Mouse (Mus musculus): ENCODE results near the gene Tspear. TPM values are rescaled to one million over a fixed set of nuclear protein-coding genes. Genes with fewer than 3 reads are reported as not detected.

Tspear gene
- total and polyA plus RNA-seq, 3 experiments = 1.8 to 3.8 TPM; not detected in 1

GRCm38 (mm10) chr10:77724855-77725254, 38.5 kb downstream of the Tspear start:
- Histone ChIP-seq H3K27me3 (ENCODE audit: control insufficient read depth in 1 of 2, insufficient read depth in 2 of 2, low read length in 2 of 2) (no peaks in the 10 kb centered on the region), H3K9ac (ENCODE audit: control insufficient read depth, low read depth, low read length, poor library complexity, severe bottlenecking) (no peak overlapping the region)
- TF ChIP-seq RAD21 (IDR thresholded peaks at IDR 0.05; ENCODE audit: low read depth, low read length) (peak; percentile 11), CTCF (IDR thresholded peaks at IDR 0.05 in 2 of 3, conservative IDR thresholded peaks at IDR 0.05 in 1 of 3; ENCODE audit: control insufficient read depth in 1 of 3, insufficient read depth in 1 of 3, low read depth in 2 of 3, low read length in 3 of 3, poor library complexity in 1 of 3, severe bottlenecking in 1 of 3) (peak; percentile 42 to 56 (median 42)), UBTF (IDR thresholded peaks at IDR 0.05; ENCODE audit: borderline replicate concordance, insufficient read depth, low read depth, low read length) (no peak), SMC3 (IDR thresholded peaks at IDR 0.05; ENCODE audit: low read depth, low read length) (peak; percentile 34)

GRCm38 (mm10) chr10:77726186-77726585, 39.8 kb downstream of the Tspear start, which contains the start of gene Gm10100:
Gene Gm10100, plus strand, starts transcription at chr10:77726486.
- Histone ChIP-seq H3K4me3 (ENCODE audit: control insufficient read depth in 1 of 2, insufficient read depth in 1 of 2, low read depth in 2 of 2, low read length in 2 of 2) (no peak within 1 kb of the TSS), H3K36me3 (ENCODE audit: control insufficient read depth in 1 of 2, insufficient read depth in 2 of 2, low read length in 2 of 2) (no peaks in the 10 kb centered on the region), H3K27ac (ENCODE audit: control insufficient read depth, low read depth, low read length) (no peak within 1 kb of the TSS), H3K9me3 (replicated peaks; ENCODE audit: insufficient read depth, low read length) (no peaks in the 10 kb centered on the region), H3K9ac (ENCODE audit: control insufficient read depth, low read depth, low read length, poor library complexity, severe bottlenecking) (no peak within 1 kb of the TSS), H3K27me3 (ENCODE audit: control insufficient read depth in 1 of 2, insufficient read depth in 2 of 2, low read length in 2 of 2) (peaks cover 0 to under 1% of the 10 kb centered on the region in 2 experiments; a peak in 1 of 4 replicates), H3K79me2 (ENCODE audit: control insufficient read depth, insufficient read depth, low read length, poor library complexity) (no peaks in the 10 kb centered on the region), H3K4me1 (ENCODE audit: control insufficient read depth in 1 of 2, insufficient read depth in 2 of 2, low read length in 2 of 2) (no peaks in the 10 kb centered on the region)
- TF ChIP-seq RCOR1 (IDR thresholded peaks at IDR 0.05; ENCODE audit: low read depth, low read length) (no peak), CTCF (IDR thresholded peaks at IDR 0.05 in 2 of 3, conservative IDR thresholded peaks at IDR 0.05 in 1 of 3; ENCODE audit: control insufficient read depth in 1 of 3, insufficient read depth in 1 of 3, low read depth in 2 of 3, low read length in 3 of 3, poor library complexity in 1 of 3, severe bottlenecking in 1 of 3) (no peak)
- no peak for DNase-seq (ENCODE audit: low read depth, low spot score)

More at GRCm38 (mm10) chr10:77724855-77725254, 38.5 kb downstream of the Tspear start:
- H3K27ac ChIP-seq (ENCODE audit: control insufficient read depth, low read depth, low read length) = no peak overlapping the region
- H3K79me2 ChIP-seq (ENCODE audit: control insufficient read depth, insufficient read depth, low read length, poor library complexity) = no peaks in the 10 kb centered on the region
- no peaks in the 10 kb centered on the region for H3K4me1 ChIP-seq (ENCODE audit: control insufficient read depth in 1 of 2, insufficient read depth in 2 of 2, low read length in 2 of 2)
- peak; percentile 21 for DNase-seq (ENCODE audit: low read depth, low spot score)
- H3K4me3 ChIP-seq (ENCODE audit: control insufficient read depth in 1 of 2, insufficient read depth in 1 of 2, low read depth in 2 of 2, low read length in 2 of 2) = no peak overlapping the region
- no peaks in the 10 kb centered on the region for H3K36me3 ChIP-seq (ENCODE audit: control insufficient read depth in 1 of 2, insufficient read depth in 2 of 2, low read length in 2 of 2)
- H3K9me3 ChIP-seq (replicated peaks; ENCODE audit: insufficient read depth, low read length) = no peaks in the 10 kb centered on the region

GRCm38 (mm10) chr10:77728280-77728679, 41.9 kb downstream of the Tspear start:
- Histone ChIP-seq H3K36me3 (ENCODE audit: control insufficient read depth in 1 of 2, insufficient read depth in 2 of 2, low read length in 2 of 2) (no peaks in the 10 kb centered on the region), H3K4me1 (ENCODE audit: control insufficient read depth in 1 of 2, insufficient read depth in 2 of 2, low read length in 2 of 2) (no peaks in the 10 kb centered on the region), H3K79me2 (ENCODE audit: control insufficient read depth, insufficient read depth, low read length, poor library complexity) (no peaks in the 10 kb centered on the region), H3K9ac (ENCODE audit: control insufficient read depth, low read depth, low read length, poor library complexity, severe bottlenecking) (no peak overlapping the region), H3K9me3 (replicated peaks; ENCODE audit: insufficient read depth, low read length) (no peaks in the 10 kb centered on the region), H3K27ac (ENCODE audit: control insufficient read depth, low read depth, low read length) (no peak overlapping the region), H3K4me3 (ENCODE audit: control insufficient read depth in 1 of 2, insufficient read depth in 1 of 2, low read depth in 2 of 2, low read length in 2 of 2) (no peak overlapping the region), H3K27me3 (ENCODE audit: control insufficient read depth in 1 of 2, insufficient read depth in 2 of 2, low read length in 2 of 2) (peaks cover 5 to 9% of the 10 kb centered on the region in 2 experiments)
- peak; percentile 30 for DNase-seq (ENCODE audit: low read depth, low spot score)
- no peak for TF ChIP-seq EP300 (IDR thresholded peaks at IDR 0.05; ENCODE audit: low read depth in 1 of 2, low read length in 2 of 2)
- no peak for TF ChIP-seq MAFK (IDR thresholded peaks at IDR 0.05; ENCODE audit: borderline replicate concordance, low read depth, low read length)
- TF ChIP-seq MYC (IDR thresholded peaks at IDR 0.05; ENCODE audit: low read depth, low read length) = peak; percentile 56; the same call in 1 of the 2 replicates
- TF ChIP-seq POLR2AphosphoS2 (IDR thresholded peaks at IDR 0.05; ENCODE audit: low read length) = no peak
- peak; percentile 37 for TF ChIP-seq SMC3 (IDR thresholded peaks at IDR 0.05; ENCODE audit: low read depth, low read length)
- no peak for TF ChIP-seq RCOR1 (IDR thresholded peaks at IDR 0.05; ENCODE audit: low read depth, low read length)
- TF ChIP-seq CHD1 (IDR thresholded peaks at IDR 0.05; ENCODE audit: low read depth, low read length) = no peak
- TF ChIP-seq MAX (IDR thresholded peaks at IDR 0.05; ENCODE audit: low read length) = no peak
- no peak for TF ChIP-seq BHLHE40 (IDR thresholded peaks at IDR 0.05; ENCODE audit: borderline replicate concordance, low read depth, low read length)
- peak; percentile 14 for TF ChIP-seq RAD21 (IDR thresholded peaks at IDR 0.05; ENCODE audit: low read depth, low read length)
- no peak for TF ChIP-seq GABPA (IDR thresholded peaks at IDR 0.05; ENCODE audit: low read depth, low read length)
- no peak for TF ChIP-seq MEF2A (IDR thresholded peaks at IDR 0.05; ENCODE audit: extremely low read depth, insufficient replicate concordance, low read depth, low read length, poor library complexity, severe bottlenecking)
- no peak for TF ChIP-seq MXI1 (IDR thresholded peaks at IDR 0.05; ENCODE audit: low read depth, low read length)
- no peak for TF ChIP-seq ZC3H11A (IDR thresholded peaks at IDR 0.05; ENCODE audit: low read depth, low read length)
- no peak for TF ChIP-seq NRF1 (IDR thresholded peaks at IDR 0.05; ENCODE audit: insufficient read depth, low read depth, low read length, poor library complexity, severe bottlenecking)
- no peak for TF ChIP-seq ZNF384 (IDR thresholded peaks at IDR 0.05; ENCODE audit: low read depth, low read length)
- no peak for TF ChIP-seq TBP (IDR thresholded peaks at IDR 0.05; ENCODE audit: low read depth, low read length)
- no peak for TF ChIP-seq E2F4 (IDR thresholded peaks at IDR 0.05; ENCODE audit: borderline replicate concordance, low read depth, low read length)
- no peak for TF ChIP-seq CHD2 (IDR thresholded peaks at IDR 0.05; ENCODE audit: low read length)
- TF ChIP-seq NELFE (IDR thresholded peaks at IDR 0.05; ENCODE audit: low read depth, low read length) = no peak
- TF ChIP-seq USF1 (IDR thresholded peaks at IDR 0.05; ENCODE audit: low read depth, low read length) = no peak
- TF ChIP-seq USF2 (IDR thresholded peaks at IDR 0.05; ENCODE audit: borderline replicate concordance in 1 of 2, insufficient read depth in 1 of 2, low read depth in 1 of 2, low read length in 2 of 2) = no peak
